Mouse (Mus musculus) ovary, postnatal 36 days (tissue): Measurements from ENCODE around the gene Cd4.
"Not testable (repeated sequence)": the region's sequence is repeated elsewhere in the genome, so short reads cannot be mapped to it uniquely, and the experiment has no call there.

Experiments
- DNase-seq: peaks from one replicate; pipeline ENCODE4 v3.0.0; 2022; ENCODE audit warnings: low spot score, mixed read lengths

Gene Cd4

DNA sequence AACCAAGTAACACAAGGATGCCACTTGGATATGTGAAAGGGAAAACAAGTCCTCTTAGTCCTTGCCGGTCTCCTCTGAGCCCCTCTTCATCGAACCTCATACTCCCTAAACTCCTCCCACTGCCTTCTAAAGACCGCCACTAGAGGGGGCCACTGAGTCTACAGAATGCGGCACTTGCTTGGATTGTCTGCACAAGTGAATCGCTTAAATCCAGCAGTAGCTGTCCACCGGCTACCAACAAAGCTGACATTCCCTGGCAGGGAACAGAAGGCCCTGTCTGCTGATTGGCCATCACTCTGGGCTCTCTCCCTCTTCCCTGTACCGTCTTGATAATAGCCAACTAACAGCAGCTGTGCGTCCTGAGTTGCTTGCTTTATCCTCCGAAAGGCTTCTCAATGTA, 40.7 kb downstream of the Cd4 start:
- peak; percentile 83 for DNase-seq

DNA sequence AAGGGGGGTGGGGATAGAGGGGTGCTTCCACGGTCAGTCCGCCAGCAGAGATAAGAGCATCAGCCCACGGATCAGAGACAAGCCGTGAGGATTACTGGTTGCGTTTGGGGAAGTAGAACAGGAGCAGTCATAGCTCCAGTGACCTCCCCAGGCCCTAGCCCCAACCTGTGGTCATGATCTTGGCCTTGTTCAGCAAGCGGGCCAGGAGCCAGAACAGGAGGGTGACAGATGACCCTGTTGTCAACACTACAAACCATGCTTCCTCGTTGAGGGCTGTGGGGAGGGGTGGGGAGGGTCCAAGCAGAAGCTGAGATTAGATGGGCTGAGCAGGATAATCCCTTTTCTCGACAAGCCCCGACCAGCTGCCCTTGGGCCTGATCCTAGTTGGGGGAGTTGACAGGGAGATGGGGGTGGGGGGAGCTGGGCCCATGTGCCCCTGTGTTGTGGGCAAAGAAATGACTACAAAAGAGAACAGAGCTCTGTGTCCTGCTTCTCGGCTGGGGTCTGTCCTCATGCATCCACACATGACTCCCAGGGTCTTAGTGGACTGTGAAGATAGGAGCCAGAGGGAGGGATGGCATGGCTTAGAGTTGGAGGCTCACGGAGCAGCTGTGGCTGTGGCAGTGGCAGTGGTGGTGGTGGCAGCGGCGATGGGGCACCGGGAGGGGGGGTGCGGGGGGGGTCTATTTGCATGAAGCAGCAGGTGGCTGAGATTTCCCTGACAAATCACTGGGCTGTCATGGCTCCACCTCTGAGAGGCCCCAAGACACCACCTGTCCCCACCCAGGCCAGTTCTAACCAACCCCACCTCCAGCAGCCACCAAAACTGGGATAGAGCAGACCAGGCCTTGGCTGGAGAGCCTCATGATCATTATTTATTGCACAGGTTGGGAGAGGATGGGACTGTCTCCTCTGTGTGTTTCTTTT, 47.5 kb downstream of the Cd4 start, which contains the start of gene Gnb3:
TSS of gene Gnb3 (minus strand) at position 35 of the 927 bp plus-strand sequence.
- DNase-seq, result no peak

DNA sequence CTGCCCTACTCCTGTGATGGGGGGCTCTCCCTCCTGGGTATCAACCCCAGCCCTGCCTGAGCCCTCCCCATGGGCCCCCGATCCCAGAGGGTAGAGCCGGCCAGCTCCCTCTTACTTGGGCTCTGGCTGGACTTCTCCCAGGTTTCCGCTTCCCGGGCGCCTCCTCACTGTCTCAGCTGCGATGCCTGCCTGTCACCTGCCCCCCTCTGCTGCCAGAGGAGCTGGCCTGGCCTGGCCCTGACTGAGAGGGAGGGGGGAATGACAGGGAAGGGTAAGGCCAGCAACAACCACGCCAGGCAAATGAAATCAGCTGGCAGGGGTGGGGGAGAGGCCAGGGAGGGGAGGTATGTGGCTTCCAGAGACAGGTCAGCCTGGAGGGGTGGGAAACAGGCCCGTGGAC, 48.2 kb downstream of the Cd4 start:
- no peak for DNase-seq

DNA sequence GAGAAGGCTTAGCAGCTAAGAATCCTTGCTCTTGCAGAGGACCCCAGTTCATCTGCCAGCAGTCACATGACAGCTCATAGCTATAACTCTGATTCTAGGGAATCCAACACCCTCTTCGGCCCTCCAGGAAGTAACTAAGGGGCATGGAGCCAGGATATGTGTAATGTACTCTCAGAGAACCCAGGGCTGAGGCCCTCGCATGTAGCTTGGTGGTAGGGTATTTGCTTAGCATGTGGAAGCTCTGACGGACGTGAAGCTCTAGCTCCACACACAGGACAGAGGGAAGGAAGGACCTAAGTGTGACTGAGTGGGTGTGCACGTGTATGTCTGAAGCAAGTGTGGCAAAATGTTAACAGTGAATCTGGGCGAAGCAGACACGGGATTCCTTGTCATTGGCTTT, 51.6 kb downstream of the Cd4 start:
- no peak for DNase-seq

DNA sequence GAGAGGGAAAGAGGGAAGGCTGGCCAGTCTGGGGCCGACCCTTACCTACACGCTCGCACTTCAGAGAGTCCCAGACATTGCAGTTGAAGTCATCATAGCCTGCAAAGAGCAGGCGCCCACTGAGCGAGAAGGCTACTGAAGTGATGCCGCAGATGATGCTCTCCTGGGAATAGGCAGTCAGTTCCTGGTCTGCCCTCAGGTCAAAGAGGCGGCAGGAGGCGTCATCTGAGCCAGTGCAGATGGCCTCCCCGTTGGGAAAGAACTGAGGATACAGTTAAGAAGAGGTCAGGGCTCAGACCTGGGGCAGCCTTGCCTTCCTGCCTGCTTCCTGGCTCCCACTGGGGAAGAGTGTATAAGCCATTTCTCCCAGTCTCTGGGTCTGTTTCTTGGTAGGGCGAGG, 52.5 kb downstream of the Cd4 start:
- DNase-seq, result no peak

DNA sequence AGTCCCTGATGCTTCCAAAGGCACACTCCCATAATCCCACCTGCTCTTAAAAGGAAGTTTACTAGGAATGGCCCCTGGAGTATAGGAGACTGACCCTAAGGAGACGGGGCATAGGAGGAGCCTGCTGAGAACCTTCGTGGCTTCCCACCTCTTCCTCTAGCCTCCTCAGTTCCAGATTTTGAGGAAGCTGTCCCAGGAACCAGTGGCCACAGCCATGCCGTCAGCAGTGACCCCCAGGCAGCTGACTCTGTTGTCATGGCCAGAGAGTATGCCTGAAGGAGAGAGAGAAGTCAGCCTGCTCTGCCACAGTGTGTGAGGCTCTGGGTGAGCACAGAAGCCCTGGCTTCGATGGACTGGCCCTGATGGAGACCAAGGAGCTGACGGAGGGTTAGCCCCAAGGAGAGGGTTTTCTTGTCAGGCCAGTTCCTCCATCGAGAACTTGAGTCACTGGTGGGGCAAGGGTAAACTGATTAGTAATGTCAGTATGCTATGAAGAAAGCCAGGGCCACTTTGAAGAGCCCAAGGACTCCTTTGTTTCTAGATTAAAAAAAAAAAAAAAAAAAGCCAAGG, 53.4 kb downstream of the Cd4 start:
- no peak for DNase-seq

DNA sequence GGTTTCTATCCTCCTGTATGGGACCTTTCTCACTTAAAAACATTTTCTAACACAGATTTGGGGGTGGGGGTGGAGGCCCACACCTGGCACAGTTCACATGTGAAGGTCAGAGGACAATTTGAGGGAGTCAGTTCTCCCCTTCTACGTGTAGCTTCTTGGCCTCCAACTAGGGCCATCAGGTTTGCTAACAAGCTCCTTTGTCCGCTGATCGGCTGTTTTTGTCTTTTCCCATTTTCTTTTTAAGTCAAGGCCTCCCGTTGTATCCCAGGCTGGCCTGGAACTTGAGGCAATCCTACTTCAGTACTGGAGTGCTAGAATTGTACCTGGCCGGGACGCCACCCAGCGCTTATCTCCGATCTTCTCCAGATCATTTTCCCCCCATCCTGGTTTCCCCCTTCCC, 56.4 kb downstream of the Cd4 start:
- no peak for DNase-seq

DNA sequence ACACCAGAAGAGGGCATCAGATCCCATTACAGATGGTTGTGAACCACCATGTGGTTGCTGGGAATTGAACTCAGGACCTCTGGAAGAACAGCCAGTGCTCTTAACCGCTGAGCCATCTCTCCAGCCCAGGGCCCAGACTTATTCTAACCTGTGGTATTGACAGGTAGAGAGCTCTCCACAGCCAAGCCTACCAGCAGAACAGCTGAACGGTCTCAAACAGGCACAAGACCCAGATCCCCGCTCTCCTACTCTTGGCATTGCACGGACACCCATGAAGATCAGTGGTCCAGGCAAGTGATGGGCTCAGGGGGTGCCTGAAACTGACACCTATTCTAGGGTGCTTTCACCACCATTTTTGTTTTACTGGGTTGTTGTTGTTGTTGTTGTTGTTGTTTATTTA, 56.8 kb downstream of the Cd4 start:
- not testable (repeated sequence) for DNase-seq

DNA sequence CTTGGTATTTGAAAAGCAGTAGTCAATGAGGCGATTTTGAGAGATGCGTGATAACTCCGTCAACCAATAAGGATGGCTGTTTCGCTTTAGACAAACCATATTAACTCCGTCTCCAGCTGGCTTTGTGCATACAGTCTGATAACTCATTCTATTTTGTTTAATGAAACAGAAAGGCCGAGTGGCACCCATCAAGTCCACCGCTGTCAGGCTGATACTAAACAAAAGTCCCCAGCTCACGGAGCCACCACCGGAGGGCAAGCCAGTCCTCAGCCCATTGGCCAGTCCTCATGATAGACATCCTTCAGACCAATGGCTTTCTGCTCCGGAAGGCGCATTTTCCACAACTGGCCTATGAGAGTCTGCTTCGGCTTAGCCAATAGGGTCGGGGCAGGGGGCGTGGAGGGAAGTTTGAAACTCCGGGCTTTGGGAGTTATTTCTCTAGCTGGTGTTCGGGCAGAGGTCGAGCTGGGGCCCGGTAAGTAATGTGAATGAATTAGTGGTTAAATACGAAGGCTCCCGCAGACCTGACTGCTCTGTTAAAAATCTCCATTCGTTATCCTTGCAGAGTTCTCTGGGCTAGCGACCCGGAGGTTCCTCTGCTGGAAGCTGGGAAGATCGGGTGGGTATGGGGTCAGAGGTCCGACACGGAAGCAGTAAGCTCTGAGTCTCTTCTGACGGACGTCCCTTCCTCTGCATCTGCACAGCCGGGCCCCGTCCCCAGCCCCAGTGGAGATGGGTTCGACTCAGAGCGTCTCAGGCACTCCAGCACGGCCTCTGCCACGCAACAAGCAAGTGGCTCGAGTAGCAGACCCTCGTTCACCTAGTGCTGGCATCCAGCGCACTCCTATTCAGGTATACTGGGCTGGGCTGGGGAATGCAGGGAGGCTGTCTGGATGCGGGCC, 58.0 kb downstream of the Cd4 start:
- DNase-seq, result peak; percentile 85

DNA sequence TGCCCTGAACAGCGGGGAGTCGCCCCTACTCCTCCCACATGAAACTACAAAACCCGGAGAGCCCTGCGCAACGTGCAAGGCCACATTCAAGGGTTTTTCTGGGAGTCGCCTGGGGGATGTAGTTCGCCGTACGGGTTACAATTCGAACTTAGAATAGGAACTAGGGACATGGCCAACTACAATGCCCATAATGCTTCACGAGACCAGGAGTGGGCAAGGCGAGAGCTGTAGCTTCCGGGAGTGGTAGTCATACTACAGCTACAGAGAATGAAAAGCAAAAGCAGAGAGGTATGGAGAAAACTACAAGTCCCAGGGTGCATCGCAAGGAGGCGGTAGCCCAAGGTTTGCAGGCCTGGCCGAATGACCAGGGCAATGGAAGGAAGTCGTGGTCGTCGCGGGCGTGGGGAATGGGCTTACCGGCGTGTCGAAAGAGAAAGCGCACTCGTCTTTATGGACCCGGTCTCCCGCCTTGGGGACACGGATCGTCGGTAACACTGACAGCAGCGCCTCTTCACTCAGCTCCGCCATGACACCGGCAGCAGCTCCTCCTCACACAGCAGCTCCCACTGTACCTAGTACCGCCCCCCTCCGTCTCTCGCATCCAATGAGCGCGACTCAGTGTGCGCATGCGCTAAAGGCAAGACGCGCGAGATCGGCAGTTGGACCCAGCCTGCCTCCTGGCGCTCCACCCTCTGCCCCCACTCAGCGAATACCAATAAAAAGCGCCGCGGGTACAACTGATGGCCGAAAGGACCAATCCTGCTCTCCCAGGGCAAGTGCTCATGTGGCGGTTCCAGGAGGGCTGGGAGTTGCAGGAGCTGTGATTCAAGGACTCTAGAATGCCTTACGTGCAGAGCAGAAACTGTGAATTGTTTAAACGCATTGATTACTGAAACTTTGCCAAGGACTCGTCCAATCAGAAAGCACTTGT, 58.9 kb downstream of the Cd4 start, which contains the start of the genes Usp5 and Cdca3:
TSS of gene Usp5 (minus strand) at position 617 of the 931 bp plus-strand sequence.
TSS of gene Cdca3 (plus strand) at position 680 of the 931 bp plus-strand sequence.
- DNase-seq, result peak; percentile 97

DNA sequence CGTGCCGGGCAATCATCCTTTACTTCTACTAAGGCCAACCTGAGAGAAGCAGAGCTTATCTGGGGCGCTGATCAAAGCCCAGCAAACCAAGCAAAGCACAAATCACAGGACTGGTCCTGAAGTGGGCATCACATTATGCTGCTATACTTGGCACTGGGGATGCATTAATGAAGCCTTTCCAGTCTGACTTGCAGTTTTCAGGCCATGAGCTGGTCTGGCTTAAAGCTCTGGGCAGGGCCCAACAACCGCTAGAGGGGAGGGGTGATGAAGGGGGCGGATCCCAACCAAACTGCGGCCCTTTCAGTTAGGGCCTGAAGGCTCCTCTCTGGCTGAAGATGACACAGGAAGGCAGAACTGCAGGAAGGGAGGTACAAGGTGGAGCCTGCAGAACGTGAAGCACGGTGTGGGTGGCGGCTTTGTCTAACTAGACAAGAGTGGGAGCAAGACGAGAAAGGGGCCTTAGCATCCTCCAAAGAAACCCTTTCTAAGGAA, 59.9 kb downstream of the Cd4 start:
- peak; percentile 45 for DNase-seq

DNA sequence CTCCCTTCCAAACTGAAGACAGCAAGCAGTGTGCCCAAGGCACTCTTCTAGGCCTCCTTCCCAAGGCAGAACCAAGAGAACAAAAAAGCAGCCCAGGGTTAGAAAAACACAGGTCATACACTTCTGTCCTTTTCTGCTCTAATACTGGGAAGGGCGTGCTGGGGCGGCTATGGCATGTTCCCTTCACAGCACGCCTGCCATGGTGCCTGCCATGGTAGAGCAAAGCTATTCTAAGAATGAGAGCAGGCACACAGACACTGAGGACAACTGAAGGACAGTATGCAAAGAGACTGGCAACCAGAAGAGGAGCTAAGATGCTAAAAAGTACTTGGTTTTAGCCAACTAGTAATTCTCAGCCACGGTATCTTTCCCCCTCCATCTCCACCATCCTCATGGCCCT, 66.0 kb downstream of the Cd4 start:
- DNase-seq, result no peak

DNA sequence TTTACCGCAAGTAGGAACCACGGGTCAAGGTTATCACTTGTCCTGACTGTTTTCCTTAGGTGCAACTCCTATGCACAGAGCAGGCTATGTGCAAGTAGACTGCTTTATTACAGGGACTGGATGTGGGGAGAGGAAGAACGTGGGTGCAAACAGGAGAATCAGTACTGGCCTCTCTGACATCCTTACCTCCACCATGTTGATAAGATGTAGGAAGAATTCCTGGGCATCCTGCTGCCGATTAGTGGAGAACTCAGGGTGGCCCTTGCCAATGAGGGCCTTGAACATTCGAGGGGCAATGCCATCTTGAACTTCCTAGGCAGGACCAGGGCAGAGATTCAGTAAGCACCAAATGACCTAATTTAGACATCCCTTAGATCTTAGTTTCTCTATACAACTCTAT, 67.1 kb downstream of the Cd4 start:
- no peak for DNase-seq

DNA sequence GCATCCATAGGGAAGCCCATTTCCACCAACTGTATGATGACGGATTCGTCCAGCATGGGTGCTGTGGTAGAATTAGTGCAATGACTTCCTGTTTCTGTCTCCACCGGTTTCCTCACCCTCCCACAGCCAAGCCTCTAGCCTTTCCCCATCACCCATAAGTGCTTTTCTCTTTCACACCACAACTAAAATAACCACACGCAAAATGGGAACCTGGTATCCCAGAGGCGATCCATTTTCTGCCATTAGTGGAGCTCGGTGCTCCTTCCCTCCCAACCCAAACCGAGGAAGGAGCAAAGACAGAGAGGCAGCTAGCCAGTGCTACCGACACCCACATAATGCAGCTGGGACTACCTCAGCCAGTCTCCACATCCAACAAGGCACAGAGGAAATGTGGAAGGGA, 70.0 kb downstream of the Cd4 start:
- DNase-seq, result no peak

DNA sequence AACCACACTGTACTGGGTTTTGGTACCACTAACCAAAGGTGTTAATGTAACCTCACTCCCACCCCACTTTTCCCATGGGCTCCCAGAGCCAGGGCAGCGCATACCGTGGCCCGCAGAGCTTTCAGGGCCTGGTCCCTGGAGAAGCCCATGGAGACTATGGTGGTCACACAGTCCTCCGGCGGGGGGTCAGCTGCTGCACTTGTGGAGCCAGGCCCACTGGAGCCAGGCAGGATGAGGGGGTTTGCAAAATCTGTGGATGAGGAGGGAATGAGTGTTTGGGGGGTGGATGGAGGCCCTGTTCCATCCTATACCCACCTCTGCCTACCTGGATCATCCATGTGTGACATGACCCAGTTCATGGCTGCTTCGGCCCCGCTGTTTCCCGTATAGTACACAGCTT, 70.5 kb downstream of the Cd4 start:
- no peak for DNase-seq

DNA sequence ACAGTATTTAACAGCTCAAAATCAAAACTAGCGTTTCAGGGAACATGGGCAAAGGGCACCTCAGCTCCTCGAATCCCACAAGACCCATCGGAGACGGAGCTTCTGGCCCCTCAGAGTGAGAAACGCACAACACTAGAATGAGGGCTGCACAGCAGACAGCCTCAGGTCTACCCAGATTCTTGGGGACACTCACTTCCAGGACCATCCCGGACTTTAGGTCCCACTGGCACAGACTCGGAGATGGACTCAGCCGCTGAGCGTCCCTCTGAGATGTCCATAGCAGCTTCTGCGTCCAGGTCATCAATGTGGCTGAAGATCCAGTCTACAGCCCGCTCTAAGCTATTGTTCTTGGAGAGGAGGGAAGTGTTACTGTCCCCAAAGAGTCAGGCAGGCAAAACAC, 70.9 kb downstream of the Cd4 start:
- DNase-seq, result no peak

DNA sequence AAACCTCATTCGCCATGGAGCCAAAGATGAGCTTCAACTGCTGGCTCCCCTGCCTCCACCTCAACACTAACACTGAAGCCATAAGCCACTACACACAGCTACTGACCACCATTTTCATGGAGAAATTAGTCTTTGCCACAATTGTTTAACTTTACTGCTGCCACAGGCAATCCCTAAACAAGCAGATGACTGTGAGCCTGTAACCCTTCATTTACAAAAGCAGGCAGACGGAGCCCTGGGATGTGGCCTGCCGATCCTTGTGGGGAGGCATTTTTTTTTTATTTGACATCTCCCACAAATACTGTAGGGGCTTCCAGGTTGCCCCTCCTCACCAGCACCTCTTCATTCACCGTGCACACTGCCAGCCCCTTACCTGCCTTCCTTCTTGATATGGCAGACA, 71.4 kb downstream of the Cd4 start:
- no peak for DNase-seq

DNA sequence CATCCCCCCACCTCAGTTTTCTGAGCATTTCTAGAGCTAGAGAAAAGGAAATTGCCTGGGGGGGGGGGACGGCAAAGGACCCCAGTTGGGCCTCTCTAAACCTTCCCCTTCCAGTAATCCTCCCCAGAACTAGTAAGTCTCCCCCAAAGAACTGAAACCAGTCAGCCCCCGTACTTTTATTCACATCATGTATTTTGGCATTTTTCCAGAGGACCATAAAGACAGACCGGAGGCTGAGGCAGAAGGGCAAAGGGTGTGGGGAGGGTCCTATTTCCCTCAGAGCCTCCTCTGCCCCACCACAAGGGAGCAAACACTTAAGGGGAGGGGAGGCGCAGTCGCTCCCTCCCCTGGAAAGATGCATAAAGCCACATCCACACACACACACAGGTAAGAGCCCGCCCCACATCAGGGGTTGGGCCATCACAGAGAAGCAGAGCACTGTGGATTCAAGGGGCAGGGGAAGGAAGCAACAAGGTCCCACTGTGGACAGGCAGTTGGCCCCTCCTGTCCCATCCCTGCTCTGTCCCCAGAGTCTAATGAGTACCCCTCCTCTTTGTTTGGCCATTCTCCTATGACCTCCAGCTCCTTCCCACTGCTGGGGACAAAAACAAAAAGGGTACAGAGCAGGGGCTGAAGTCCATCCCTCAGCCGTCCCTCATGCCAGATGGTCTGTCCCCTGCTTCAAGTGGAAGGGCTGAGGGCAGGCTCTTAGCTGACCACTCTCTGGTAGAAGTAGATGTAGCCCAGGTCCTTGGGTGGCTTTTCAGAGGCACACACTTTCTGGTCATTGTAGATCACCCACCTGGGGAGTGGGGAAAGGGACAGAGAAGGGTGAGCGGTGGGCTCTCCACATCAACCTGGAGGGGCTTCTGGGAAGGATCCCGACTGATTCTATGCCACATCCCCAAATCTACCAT, 72.9 kb downstream of the Cd4 start:
- no peak for DNase-seq
